Mouse (Mus musculus): ENCODE measurements around the gene Oip5.

DNA sequence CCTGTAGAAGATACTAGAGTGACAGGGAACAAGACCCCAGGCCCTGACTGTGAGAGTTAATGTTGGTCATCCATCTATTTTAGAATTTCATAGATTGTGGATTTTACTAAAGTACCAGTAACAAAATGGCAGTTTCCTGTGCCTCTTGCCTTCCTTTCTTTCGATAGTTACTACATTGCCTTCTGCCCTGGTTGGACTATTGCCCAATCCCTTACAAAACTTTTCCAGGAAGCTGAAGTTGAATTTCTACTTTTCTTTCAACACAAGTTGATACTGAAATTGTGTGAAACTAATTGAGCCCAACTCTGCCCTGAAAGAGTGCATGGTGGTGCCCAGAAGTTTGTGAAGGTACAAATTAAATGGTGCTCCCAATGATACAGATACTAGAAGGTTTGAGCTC, 45.8 kb downstream of the Oip5 start:
- TF ChIP-seq CTCF (IDR thresholded peaks at IDR 0.05; ENCODE audit: low read depth, low read length) (no peak), EP300 (IDR thresholded peaks at IDR 0.05; ENCODE audit: insufficient read depth, low read depth, low read length) (no peak), POLR2A (IDR thresholded peaks at IDR 0.05; ENCODE audit: insufficient read depth, low read length) (no peak)
